Mouse (Mus musculus): ENCODE results near the gene 9430097D07Rik. TPM values are rescaled to one million over a fixed set of nuclear protein-coding genes. Genes with fewer than 3 reads are reported as not detected.

9430097D07Rik gene
- polyA plus RNA-seq, 2 experiments, result 0.06 TPM; not detected in 1

GRCm38 (mm10) chr2:32547964-32548739 lies 27.3 kb downstream of the 9430097D07Rik start:
- TF ChIP-seq EP300 (IDR thresholded peaks at IDR 0.05; ENCODE audit: low read depth), result no peak
- no peak for TF ChIP-seq CTCF (IDR thresholded peaks at IDR 0.05; ENCODE audit: low read depth)
- H3K27me3 ChIP-seq (ENCODE audit: control insufficient read depth, insufficient read depth, low read length), result no peaks in the 10 kb centered on the region
- H3K27ac ChIP-seq, result no peak overlapping the region
- H3K36me3 ChIP-seq (replicated peaks; ENCODE audit: control insufficient read depth, insufficient read depth, low read depth), result no peaks in the 10 kb centered on the region
- H3K9ac ChIP-seq (replicated peaks), result no peak overlapping the region
- DNase-seq (ENCODE audit: low read depth in 3 of 3, low spot score in 3 of 3), result no peak
- H3K4me3 ChIP-seq (ENCODE audit: insufficient read depth in 1 of 2, low read depth in 2 of 2, low read length in 2 of 2), result no peak overlapping the region
- 55% methylated on average over 7 of the region's 7 CpGs for WGBS (ENCODE audit: insufficient replicate concordance)
- no peak for ATAC-seq (ENCODE audit: insufficient read depth)
- H3K9me3 ChIP-seq (ENCODE audit: control insufficient read depth, low read length), result no peaks in the 10 kb centered on the region
- 0 out of 4 replicates have a peak, but pooled peaks cover 0 to 2% of the 10 kb centered on the region in 2 experiments for H3K4me1 ChIP-seq (replicated peaks; ENCODE audit: control insufficient read depth in 2 of 2, insufficient read depth in 2 of 2, low read length in 1 of 2)
- no peak overlapping the region for H3K4me2 ChIP-seq (ENCODE audit: low read depth)

DNA sequence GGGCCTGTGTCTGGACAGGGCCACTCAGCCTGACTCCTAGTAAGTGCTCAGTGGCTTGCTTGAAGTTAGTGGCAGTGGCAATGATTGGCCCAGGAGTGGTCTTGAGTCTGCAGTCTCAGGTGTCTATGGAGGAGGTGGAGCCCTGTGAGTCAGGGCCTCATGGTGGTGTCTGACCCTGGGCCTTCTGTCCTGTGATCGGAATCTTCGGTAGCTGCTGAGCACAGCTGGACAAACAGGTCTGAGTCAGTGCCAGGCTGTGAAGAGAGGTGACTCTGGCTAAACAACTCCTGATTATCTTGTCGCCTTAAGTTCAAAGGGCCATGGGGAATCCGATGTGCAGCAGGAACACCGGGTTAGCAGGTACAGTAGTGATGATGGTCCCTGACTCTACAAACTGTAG lies 28.1 kb downstream of the 9430097D07Rik start:
- no peaks in the 10 kb centered on the region for H3K9me3 ChIP-seq (ENCODE audit: control insufficient read depth, low read length)
- H3K4me1 ChIP-seq (replicated peaks; ENCODE audit: control insufficient read depth in 2 of 2, insufficient read depth in 2 of 2, low read length in 1 of 2), result 0 out of 4 replicates have a peak, but pooled peaks cover 0 to 2% of the 10 kb centered on the region in 2 experiments
- no peaks in the 10 kb centered on the region for H3K36me3 ChIP-seq (replicated peaks; ENCODE audit: control insufficient read depth, insufficient read depth, low read depth)
- DNase-seq (ENCODE audit: low read depth in 3 of 3, low spot score in 3 of 3) (no peak), ATAC-seq (ENCODE audit: insufficient read depth) (no peak)
- no peak overlapping the region for H3K27ac ChIP-seq
- no peak overlapping the region for H3K9ac ChIP-seq (replicated peaks)
- H3K4me3 ChIP-seq (ENCODE audit: insufficient read depth in 1 of 2, low read depth in 2 of 2, low read length in 2 of 2), result no peak overlapping the region
- WGBS (ENCODE audit: insufficient replicate concordance), result 79% methylated on average over 5 of the region's 5 CpGs
- TF ChIP-seq CTCF (IDR thresholded peaks at IDR 0.05; ENCODE audit: low read depth) (no peak), EP300 (IDR thresholded peaks at IDR 0.05; ENCODE audit: low read depth) (no peak)
- no peaks in the 10 kb centered on the region for H3K27me3 ChIP-seq (ENCODE audit: control insufficient read depth, insufficient read depth, low read length)
- H3K4me2 ChIP-seq (ENCODE audit: low read depth), result no peak overlapping the region

GRCm38 (mm10) chr2:32546951-32547350 lies 28.5 kb downstream of the 9430097D07Rik start:
- Histone ChIP-seq H3K9ac (replicated peaks) (no peak overlapping the region), H3K36me3 (replicated peaks; ENCODE audit: control insufficient read depth, insufficient read depth, low read depth) (no peaks in the 10 kb centered on the region), H3K9me3 (ENCODE audit: control insufficient read depth, low read length) (no peaks in the 10 kb centered on the region), H3K27me3 (ENCODE audit: control insufficient read depth, insufficient read depth, low read length) (no peaks in the 10 kb centered on the region), H3K4me2 (ENCODE audit: low read depth) (no peak overlapping the region), H3K4me3 (ENCODE audit: insufficient read depth in 1 of 2, low read depth in 2 of 2, low read length in 2 of 2) (no peak overlapping the region), H3K27ac (no peak overlapping the region), H3K4me1 (replicated peaks; ENCODE audit: control insufficient read depth in 2 of 2, insufficient read depth in 2 of 2, low read length in 1 of 2) (0 out of 4 replicates have a peak, but pooled peaks cover 0 to 2% of the 10 kb centered on the region in 2 experiments)
- ATAC-seq (ENCODE audit: insufficient read depth) (no peak), DNase-seq (ENCODE audit: low read depth in 3 of 3, low spot score in 3 of 3) (no peak)
- TF ChIP-seq CTCF (IDR thresholded peaks at IDR 0.05; ENCODE audit: low read depth) (no peak), EP300 (IDR thresholded peaks at IDR 0.05; ENCODE audit: low read depth) (no peak)
- 81% methylated on average over 1 of the region's 1 CpGs for WGBS (ENCODE audit: insufficient replicate concordance)

DNA sequence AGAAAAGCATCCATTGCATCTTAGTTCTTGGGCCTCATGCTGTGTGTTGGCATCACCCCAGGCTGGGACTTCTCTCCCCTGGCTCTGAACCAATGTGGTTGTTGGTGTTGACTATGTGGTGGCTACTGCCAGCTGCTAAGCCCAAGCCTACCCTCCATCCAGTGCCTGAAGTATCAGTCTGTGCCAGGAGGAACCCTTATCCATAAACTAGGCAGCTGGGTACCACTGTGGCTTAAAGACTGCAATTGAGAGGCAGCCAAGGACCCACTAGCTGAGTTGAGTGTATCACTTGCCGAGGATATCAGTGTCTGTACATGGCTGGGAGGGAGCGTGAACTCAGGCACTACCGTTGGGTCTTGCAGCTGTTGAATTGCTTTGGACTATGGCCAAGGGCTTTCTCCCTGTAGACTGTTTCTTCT lies 32.4 kb downstream of the 9430097D07Rik start:
- ATAC-seq (ENCODE audit: insufficient read depth), result no peak

GRCm38 (mm10) chr2:32541986-32542573 lies 33.4 kb downstream of the 9430097D07Rik start:
- H3K27me3 ChIP-seq (ENCODE audit: control insufficient read depth, insufficient read depth, low read length), result peaks cover 13% of the 10 kb centered on the region
- H3K4me2 ChIP-seq (ENCODE audit: low read depth), result no peak overlapping the region
- TF ChIP-seq CTCF (IDR thresholded peaks at IDR 0.05; ENCODE audit: low read depth) (no peak), EP300 (IDR thresholded peaks at IDR 0.05; ENCODE audit: low read depth) (no peak)
- no peak overlapping the region for H3K27ac ChIP-seq
- H3K4me3 ChIP-seq (ENCODE audit: insufficient read depth in 1 of 2, low read depth in 2 of 2, low read length in 2 of 2), result no peak overlapping the region
- no peaks in the 10 kb centered on the region for H3K9me3 ChIP-seq (ENCODE audit: control insufficient read depth, low read length)
- 0 out of 4 replicates have a peak, but pooled peaks cover 0 to 3% of the 10 kb centered on the region in 2 experiments for H3K4me1 ChIP-seq (replicated peaks; ENCODE audit: control insufficient read depth in 2 of 2, insufficient read depth in 2 of 2, low read length in 1 of 2)
- H3K9ac ChIP-seq (replicated peaks), result no peak overlapping the region
- ATAC-seq (ENCODE audit: insufficient read depth) (no peak), DNase-seq (ENCODE audit: low read depth in 3 of 3, low spot score in 3 of 3) (no peak)
- WGBS (ENCODE audit: insufficient replicate concordance), result 25% methylated on average over 4 of the region's 4 CpGs
- H3K36me3 ChIP-seq (replicated peaks; ENCODE audit: control insufficient read depth, insufficient read depth, low read depth), result no peaks in the 10 kb centered on the region

More for the DNA sequence above, 32.4 kb downstream of the 9430097D07Rik start:
- Histone ChIP-seq H3K27me3 (ENCODE audit: control insufficient read depth, insufficient read depth, low read length) (peaks cover 4% of the 10 kb centered on the region; the same call in 1 of the 2 replicates), H3K9ac (replicated peaks) (no peak overlapping the region), H3K4me2 (ENCODE audit: low read depth) (no peak overlapping the region), H3K4me3 (ENCODE audit: insufficient read depth in 1 of 2, low read depth in 2 of 2, low read length in 2 of 2) (no peak overlapping the region), H3K4me1 (replicated peaks; ENCODE audit: control insufficient read depth in 2 of 2, insufficient read depth in 2 of 2, low read length in 1 of 2) (no peaks in the 10 kb centered on the region), H3K36me3 (replicated peaks; ENCODE audit: control insufficient read depth, insufficient read depth, low read depth) (no peaks in the 10 kb centered on the region), H3K9me3 (ENCODE audit: control insufficient read depth, low read length) (no peaks in the 10 kb centered on the region), H3K27ac (no peak overlapping the region)
- WGBS (ENCODE audit: insufficient replicate concordance), result 68% methylated on average over 3 of the region's 3 CpGs
- DNase-seq (ENCODE audit: low read depth in 3 of 3, low spot score in 3 of 3), result no peak
- TF ChIP-seq EP300 (IDR thresholded peaks at IDR 0.05; ENCODE audit: low read depth) (no peak), CTCF (IDR thresholded peaks at IDR 0.05; ENCODE audit: low read depth) (no peak)

All from liver, embryonic 14.5 days (tissue).